15 mouse cellular contexts compared by ENCODE assay signal in the genomic region with DNA sequence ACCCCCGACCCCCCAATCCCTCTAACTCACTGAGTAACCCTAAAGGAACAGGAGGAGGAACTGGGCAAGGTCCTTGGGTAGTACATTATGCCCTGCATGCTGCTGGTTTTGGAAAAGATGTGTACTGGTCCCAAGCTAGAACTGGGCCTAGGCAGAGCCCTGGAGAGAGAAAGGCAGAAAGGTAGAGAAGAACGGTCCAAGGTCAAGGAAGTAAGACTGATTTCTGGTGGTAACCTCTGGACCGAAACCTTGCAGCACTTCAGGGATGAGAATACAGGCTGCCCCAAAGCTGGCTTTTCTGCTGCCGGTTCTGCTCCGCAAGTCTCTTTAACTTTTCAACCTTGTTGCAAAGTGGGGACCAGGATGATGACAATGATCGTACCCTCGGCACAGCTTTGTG. TPM values are rescaled to one million over a fixed set of nuclear protein-coding genes. Genes with fewer than 3 reads are reported as not detected.
A peak's percentile ranks its signal among the peaks of the same experiment; 100 is the strongest.
DNase-seq lines count a peak whose midpoint lies in the region; ATAC-seq lines count a peak whose summit lies in the region.
"Had no signal": no experiment of that assay in that cellular context is flagged by ENCODE, and none has a peak within 500 bp of the region (broad histone marks: within the 10 kb centered on the region; RNA-seq: fewer than 3 reads in every experiment).

No protein-coding gene starts in this region.

- H3K36me3 ChIP-seq in heart, embryonic 13.5 days = no peaks in the 10 kb centered on the region
- no peaks in the 10 kb centered on the region for H3K36me3 ChIP-seq in heart, embryonic 10.5 days
- H3K36me3 ChIP-seq in kidney, embryonic 14.5 days (ENCODE audit: control insufficient read depth, insufficient read depth, low read length) = no peaks in the 10 kb centered on the region
- H3K36me3 ChIP-seq in neural tube, embryonic 12.5 days = no peaks in the 10 kb centered on the region
- H3K36me3 ChIP-seq in stomach, embryonic 16.5 days (ENCODE audit: control insufficient read depth, insufficient read depth, low read length) = no peaks in the 10 kb centered on the region
- H3K36me3 ChIP-seq: embryonic facial prominence, embryonic 12.5 days had no signal

- DNase-seq in heart, embryonic 10.5 days (ENCODE audit: low spot score) = no peak
- DNase-seq in kidney, postnatal 14 days = no peak
- DNase-seq in neural tube, embryonic 10.5 days (ENCODE audit: extremely low spot score, low spot score) = no peak
- DNase-seq in spleen, postnatal 36 days (ENCODE audit: low spot score in 2 of 2) = no peak
- DNase-seq: B cell, adult 2 months; cerebellum, adult 11 months; cerebellum, postnatal 25 days; gastrocnemius, postnatal 36 days; liver; right cerebral cortex, postnatal 4 days had no signal

- H3K27ac ChIP-seq in heart, embryonic 13.5 days (replicated peaks) = no peak overlapping the region
- no peak overlapping the region for H3K27ac ChIP-seq in heart, embryonic 10.5 days
- H3K27ac ChIP-seq in kidney, embryonic 14.5 days (ENCODE audit: low read depth, low read length) = no peak overlapping the region
- no peak overlapping the region for H3K27ac ChIP-seq in neural tube, embryonic 12.5 days
- H3K27ac ChIP-seq in stomach, embryonic 16.5 days (ENCODE audit: low read length) = no peak overlapping the region
- H3K27ac ChIP-seq: embryonic facial prominence, embryonic 12.5 days had no signal

- H3K27me3 ChIP-seq in heart, embryonic 13.5 days (replicated peaks) = peaks cover 94% of the 10 kb centered on the region
- H3K27me3 ChIP-seq in heart, embryonic 10.5 days (ENCODE audit: insufficient read depth, poor library complexity, severe bottlenecking) = peaks cover 100% of the 10 kb centered on the region
- peaks cover 11% of the 10 kb centered on the region for H3K27me3 ChIP-seq in kidney, embryonic 14.5 days (ENCODE audit: control insufficient read depth, insufficient read depth, low read length)
- peaks cover 22% of the 10 kb centered on the region for H3K27me3 ChIP-seq in neural tube, embryonic 12.5 days (replicated peaks)
- peaks cover 20% of the 10 kb centered on the region; the same call in 1 of the 2 replicates for H3K27me3 ChIP-seq in stomach, embryonic 16.5 days (ENCODE audit: control insufficient read depth, insufficient read depth, low read length)

- 70% methylated on average over 7 of the region's 7 CpGs for WGBS in heart, embryonic 13.5 days
- WGBS in heart, embryonic 10.5 days = 68% methylated on average over 7 of the region's 7 CpGs
- 71% methylated on average over 7 of the region's 7 CpGs for WGBS in kidney, embryonic 14.5 days
- 74% methylated on average over 7 of the region's 7 CpGs for whole genome bisulfite sequencing in neural tube, embryonic 12.5 days
- 87% methylated on average over 7 of the region's 7 CpGs for WGBS in stomach, embryonic 16.5 days

- peak overlapping the region; percentile 98 for H3K4me2 ChIP-seq in heart, embryonic 13.5 days
- H3K4me2 ChIP-seq in kidney, embryonic 14.5 days (replicated peaks; ENCODE audit: low read depth, low read length) = peak overlapping the region; percentile 99; the same call in 1 of the 2 replicates
- H3K4me2 ChIP-seq in neural tube, embryonic 12.5 days (replicated peaks) = peak overlapping the region; percentile 98
- 0 out of 2 replicates have a peak overlapping the region, but pooled peaks have one; percentile 99 for H3K4me2 ChIP-seq in stomach, embryonic 16.5 days (ENCODE audit: low read depth, low read length)

- H3K4me1 ChIP-seq in heart, embryonic 13.5 days = peaks cover 24% of the 10 kb centered on the region
- H3K4me1 ChIP-seq in heart, embryonic 10.5 days = peaks cover 29% of the 10 kb centered on the region
- H3K4me1 ChIP-seq in kidney, embryonic 14.5 days (ENCODE audit: control insufficient read depth, insufficient read depth, low read length) = peaks cover 16% of the 10 kb centered on the region
- H3K4me1 ChIP-seq in neural tube, embryonic 12.5 days = peaks cover 33% of the 10 kb centered on the region
- H3K4me1 ChIP-seq in stomach, embryonic 16.5 days (ENCODE audit: control insufficient read depth, insufficient read depth, low read length) = peaks cover 6% of the 10 kb centered on the region; the same call in 1 of the 2 replicates

- no peaks in the 10 kb centered on the region for H3K9me3 ChIP-seq in heart, embryonic 13.5 days
- no peaks in the 10 kb centered on the region for H3K9me3 ChIP-seq in heart, embryonic 10.5 days
- no peaks in the 10 kb centered on the region for H3K9me3 ChIP-seq in kidney, embryonic 14.5 days (ENCODE audit: control insufficient read depth, low read length)
- H3K9me3 ChIP-seq in neural tube, embryonic 12.5 days = no peaks in the 10 kb centered on the region
- no peaks in the 10 kb centered on the region for H3K9me3 ChIP-seq in stomach, embryonic 16.5 days (replicated peaks; ENCODE audit: control insufficient read depth, low read length)
- H3K9me3 ChIP-seq: embryonic facial prominence, embryonic 12.5 days had no signal

- no peak overlapping the region for H3K9ac ChIP-seq in heart, embryonic 13.5 days
- H3K9ac ChIP-seq in kidney, embryonic 14.5 days (ENCODE audit: low read depth, low read length) = no peak overlapping the region
- no peak overlapping the region for H3K9ac ChIP-seq in neural tube, embryonic 12.5 days
- H3K9ac ChIP-seq in stomach, embryonic 16.5 days (ENCODE audit: low read length) = no peak overlapping the region

- no peak for ATAC-seq in heart, embryonic 13.5 days (ENCODE audit: extremely low read depth, insufficient number of reproducible peaks, low FRiP score, low TSS enrichment)
- no peak for ATAC-seq in kidney, embryonic 14.5 days (ENCODE audit: low FRiP score, low TSS enrichment)
- no peak for ATAC-seq in neural tube, embryonic 12.5 days (ENCODE audit: low FRiP score, low read depth)
- no peak for ATAC-seq in stomach, embryonic 16.5 days (ENCODE audit: insufficient read depth, low FRiP score)

- no peak overlapping the region for H3K4me3 ChIP-seq in heart, embryonic 13.5 days
- H3K4me3 ChIP-seq in heart, embryonic 10.5 days = no peak overlapping the region
- H3K4me3 ChIP-seq in kidney, embryonic 14.5 days (ENCODE audit: low read length) = no peak overlapping the region
- H3K4me3 ChIP-seq in neural tube, embryonic 12.5 days = peak overlapping the region; percentile 84
- no peak overlapping the region for H3K4me3 ChIP-seq in stomach, embryonic 16.5 days (replicated peaks; ENCODE audit: low read length)

RNA-seq across cellular contexts. Expression of gene Slc45a3, which starts 1.8 kb away (rescaled TPM):
- polyA plus RNA-seq in heart, embryonic 13.5 days (2015; fragmentation: Nextera tagmentation; extraction: Ambion mirVana) = 1.1 and 1.9 TPM in 2 replicates
- polyA plus RNA-seq in heart, embryonic 10.5 days (2016; fragmentation: Nextera tagmentation; extraction: Ambion mirVana) = 1.1 and 1.9 TPM in 2 replicates
- polyA plus RNA-seq in kidney, embryonic 14.5 days (2014; fragmentation: Nextera tagmentation; extraction: Ambion mirVana) = 5.1 and 7.3 TPM in 2 replicates
- polyA plus RNA-seq in neural tube, embryonic 12.5 days (2016; fragmentation: Nextera tagmentation; extraction: Ambion mirVana) = 8.2 and 11.1 TPM in 2 replicates
- polyA plus RNA-seq in stomach, embryonic 16.5 days (2015; fragmentation: Nextera tagmentation; extraction: Ambion mirVana) = 10.5 and 12.1 TPM in 2 replicates

RNA-seq across cellular contexts. Expression of gene Elk4, which starts 42.8 kb away (rescaled TPM):
- 11.8 and 12.8 TPM in 2 replicates for polyA plus RNA-seq in heart, embryonic 13.5 days (2015; fragmentation: Nextera tagmentation; extraction: Ambion mirVana)
- polyA plus RNA-seq in heart, embryonic 10.5 days (2016; fragmentation: Nextera tagmentation; extraction: Ambion mirVana) = 12.2 and 15.3 TPM in 2 replicates
- polyA plus RNA-seq in kidney, embryonic 14.5 days (2014; fragmentation: Nextera tagmentation; extraction: Ambion mirVana) = 35.4 and 37.3 TPM in 2 replicates
- polyA plus RNA-seq in neural tube, embryonic 12.5 days (2016; fragmentation: Nextera tagmentation; extraction: Ambion mirVana) = 16.1 and 16.2 TPM in 2 replicates
- 18.6 and 21.3 TPM in 2 replicates for polyA plus RNA-seq in stomach, embryonic 16.5 days (2015; fragmentation: Nextera tagmentation; extraction: Ambion mirVana)

RNA-seq across cellular contexts. Expression of gene Nucks1, which starts 54.2 kb away (rescaled TPM):
- 44.5 and 47.1 TPM in 2 replicates for polyA plus RNA-seq in heart, embryonic 13.5 days (2015; fragmentation: Nextera tagmentation; extraction: Ambion mirVana)
- 58.3 and 81.0 TPM in 2 replicates for polyA plus RNA-seq in heart, embryonic 10.5 days (2016; fragmentation: Nextera tagmentation; extraction: Ambion mirVana)
- 67.3 and 95.9 TPM in 2 replicates for polyA plus RNA-seq in kidney, embryonic 14.5 days (2014; fragmentation: Nextera tagmentation; extraction: Ambion mirVana)
- polyA plus RNA-seq in neural tube, embryonic 12.5 days (2016; fragmentation: Nextera tagmentation; extraction: Ambion mirVana) = 90.7 and 91.4 TPM in 2 replicates
- polyA plus RNA-seq in stomach, embryonic 16.5 days (2015; fragmentation: Nextera tagmentation; extraction: Ambion mirVana) = 57.8 and 64.1 TPM in 2 replicates
